Mouse (Mus musculus) liver, embryonic 14.5 days (tissue): ENCODE measurements at regions not wholly inside any gene's neighbourhood (a gene's known extent, or its start where the extent isn't known, plus 50 kb on each side); places are given as distances from the start of the nearest gene placed in this dataset.

Experiments used
- ATAC-seq: fragments of 200-750 bp; cut with Nextera tagmentation; 2 replicates; pipeline ENCODE4 v1.8.0; 2017; ENCODE audit warnings: moderate number of reproducible peaks, mild to moderate bottlenecking, moderate library complexity; ENCODE audit not compliant: insufficient read depth
- DNase-seq, 3 experiments: peaks; one replicate each; pipeline ENCODE4 v3.0.0-alpha.2; 2012 to 2013; ENCODE audit warnings: low read depth in 3 of 3, low spot score in 3 of 3
- H3K27ac ChIP-seq: fragments of 300-500 bp; sonication (generic); 2 replicates; pipeline ENCODE4 v1.5.1; 2014; ENCODE audit warnings: moderate library complexity, mild to moderate bottlenecking, control low read depth, inconsistent platforms
- H3K27me3 ChIP-seq: fragments of 300-500 bp; sonication (generic); 2 replicates; pipeline ENCODE4 v1.6.1; 2014; ENCODE audit warnings: mild to moderate bottlenecking, low read length, moderate library complexity; ENCODE audit not compliant: control insufficient read depth, insufficient read depth
- H3K36me3 ChIP-seq: fragments of 300-500 bp; sonication (generic); replicated peaks from 2 replicates; pipeline ENCODE4 v1.6.1; 2014; ENCODE audit warnings: low read depth; ENCODE audit not compliant: control insufficient read depth, insufficient read depth
- H3K4me1 ChIP-seq, 2 experiments: fragments of 200-500 bp in 1 of 2; fragments of 300-500 bp in 1 of 2; sonication (generic) in 1 of 2; replicated peaks; 2 replicates each; pipeline ENCODE4 v1.6.1; 2012 to 2014; ENCODE audit warnings: antibody characterized with exemption in 1 of 2, inconsistent platforms in 1 of 2, low read length in 1 of 2; ENCODE audit not compliant: control insufficient read depth in 2 of 2, insufficient read depth in 2 of 2
- H3K4me2 ChIP-seq: fragments of 300-500 bp; sonication (generic); 2 replicates; pipeline ENCODE4 v1.6.1; 2014; ENCODE audit warnings: low read depth, mild to moderate bottlenecking, control low read depth, moderate library complexity
- H3K4me3 ChIP-seq, 2 experiments: fragments of 200-500 bp in 1 of 2; fragments of 300-500 bp in 1 of 2; sonication (generic) in 1 of 2; 2 replicates each; pipeline ENCODE4 v1.5.1; 2012 to 2014; ENCODE audit warnings: low read depth in 2 of 2, low read length in 2 of 2, mild to moderate bottlenecking in 2 of 2, control low read depth in 1 of 2, inconsistent platforms in 1 of 2, moderate library complexity in 1 of 2; ENCODE audit not compliant: insufficient read depth in 1 of 2
- H3K9ac ChIP-seq: fragments of 300-500 bp; sonication (generic); replicated peaks from 2 replicates; pipeline ENCODE4 v1.6.1; 2014; ENCODE audit warnings: mild to moderate bottlenecking, control low read depth, moderate library complexity
- H3K9me3 ChIP-seq: fragments of 300-500 bp; sonication (generic); 2 replicates; pipeline ENCODE4 v1.6.1; 2016; ENCODE audit warnings: low read length, mixed read lengths; ENCODE audit not compliant: control insufficient read depth
- CTCF ChIP-seq: IDR thresholded peaks from 2 replicates; pipeline ENCODE4 v1.5.1; 2016; ENCODE audit warnings: antibody characterized with exemption, low read depth, control low read depth
- EP300 ChIP-seq: IDR thresholded peaks from 2 replicates; pipeline ENCODE4 v1.6.1; 2016; ENCODE audit warnings: antibody characterized with exemption, low read depth
- WGBS: fragments of 180-500 bp; shearing (Covaris S2); extraction: QIAGEN DNeasy Blood & Tissue Kit; methylation state at CpG from one replicate; pipeline ENCODE4 v1.1.7; 2014; ENCODE audit not compliant: insufficient replicate concordance; 5-methylcytosine and 5-hydroxymethylcytosine counted together

GRCm38 (mm10) chr3:125155319-125155718 is 248.6 kb upstream of the Ndst4 start:
- no peak overlapping the region for H3K9ac ChIP-seq
- H3K4me3 ChIP-seq = no peak overlapping the region
- H3K36me3 ChIP-seq = no peaks in the 10 kb centered on the region
- TF ChIP-seq EP300 = no peak
- TF ChIP-seq CTCF = no peak
- no peaks in the 10 kb centered on the region for H3K9me3 ChIP-seq
- H3K4me2 ChIP-seq = no peak overlapping the region
- H3K4me1 ChIP-seq = no peaks in the 10 kb centered on the region
- no peak for DNase-seq
- no peak for ATAC-seq
- WGBS = 20% methylated on average over 1 of the region's 1 CpGs
- no peaks in the 10 kb centered on the region for H3K27me3 ChIP-seq
- no peak overlapping the region for H3K27ac ChIP-seq

DNA sequence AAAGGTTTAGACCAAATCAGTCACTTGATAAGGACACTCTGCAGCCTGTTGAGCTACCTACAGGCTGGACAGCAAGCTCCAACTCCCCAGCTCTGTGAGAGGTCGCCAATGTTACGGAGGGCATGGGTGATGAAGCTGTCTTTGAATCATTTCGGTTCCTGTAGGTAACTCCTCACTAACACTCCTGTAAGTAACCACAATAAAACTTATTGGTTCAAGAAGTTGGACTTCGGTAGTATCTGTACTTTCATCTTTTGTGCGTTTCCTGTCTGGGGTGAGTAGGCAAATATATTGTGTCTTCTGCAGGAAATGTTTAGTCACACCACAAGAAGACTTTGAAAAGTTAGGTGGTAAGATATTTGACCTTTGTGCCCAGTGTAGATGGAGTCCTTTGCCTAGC is 244.1 kb upstream of the Ndst4 start:
- no peak overlapping the region for H3K9ac ChIP-seq
- DNase-seq (no peak), ATAC-seq (no peak)
- H3K4me1 ChIP-seq = no peaks in the 10 kb centered on the region
- no peaks in the 10 kb centered on the region for H3K9me3 ChIP-seq
- no peak overlapping the region for H3K4me2 ChIP-seq
- TF ChIP-seq EP300 = no peak
- no peak for TF ChIP-seq CTCF
- H3K4me3 ChIP-seq = no peak overlapping the region
- H3K36me3 ChIP-seq = no peaks in the 10 kb centered on the region
- H3K27me3 ChIP-seq = no peaks in the 10 kb centered on the region
- 26% methylated on average over 5 of the region's 5 CpGs for WGBS
- no peak overlapping the region for H3K27ac ChIP-seq

DNA sequence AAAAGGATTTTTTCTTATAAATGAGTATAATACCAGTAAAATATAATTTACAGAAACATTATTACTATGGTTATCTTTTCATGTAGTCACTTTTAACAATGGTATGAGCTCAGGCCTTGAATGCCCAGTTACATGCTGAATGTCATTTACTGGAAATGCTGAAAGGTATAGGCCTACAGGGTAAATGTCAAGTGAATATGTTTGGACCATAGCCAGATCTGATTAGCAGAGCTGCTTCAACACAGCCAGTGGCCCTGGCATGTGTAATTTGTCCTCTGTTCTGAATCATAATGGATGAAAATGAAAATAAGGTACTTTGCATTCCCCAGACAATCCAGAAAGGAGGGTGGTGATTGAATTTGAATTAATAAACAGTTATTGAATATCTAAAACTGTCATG is 213.3 kb upstream of the Ndst4 start:
- Histone ChIP-seq H3K4me3 (no peak overlapping the region), H3K27me3 (no peaks in the 10 kb centered on the region), H3K9ac (no peak overlapping the region), H3K36me3 (no peaks in the 10 kb centered on the region), H3K9me3 (no peaks in the 10 kb centered on the region), H3K4me1 (no peaks in the 10 kb centered on the region), H3K27ac (no peak overlapping the region), H3K4me2 (no peak overlapping the region)
- DNase-seq (no peak), ATAC-seq (no peak)
- no peak for TF ChIP-seq EP300
- no peak for TF ChIP-seq CTCF

DNA sequence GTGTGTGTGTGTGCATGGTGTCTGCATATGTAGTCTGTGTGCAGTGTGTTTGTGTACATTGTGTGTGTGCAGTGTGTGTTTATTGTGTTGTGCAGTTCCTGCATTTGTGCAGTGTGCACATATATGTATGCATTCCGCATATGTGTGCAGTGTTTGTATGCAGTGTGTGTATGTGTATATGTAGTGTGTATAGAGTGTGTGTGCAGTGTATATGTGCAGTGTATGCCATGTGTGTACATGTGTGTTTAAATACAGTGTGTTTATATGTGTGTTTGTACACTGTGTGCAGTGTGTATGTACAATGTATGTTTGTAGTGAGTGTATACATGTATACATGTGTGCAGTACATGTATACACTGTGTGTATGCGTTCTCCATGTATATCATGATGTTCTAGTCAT is 183.0 kb upstream of the Ndst4 start:
- H3K4me1 ChIP-seq = no peaks in the 10 kb centered on the region
- H3K36me3 ChIP-seq = no peaks in the 10 kb centered on the region
- no peak overlapping the region for H3K27ac ChIP-seq
- no peaks in the 10 kb centered on the region for H3K9me3 ChIP-seq
- no peak for DNase-seq
- no peak for ATAC-seq
- WGBS = 74% methylated on average over 2 of the region's 2 CpGs
- H3K4me2 ChIP-seq = no peak overlapping the region
- TF ChIP-seq EP300 = no peak
- TF ChIP-seq CTCF = no peak
- H3K27me3 ChIP-seq = no peaks in the 10 kb centered on the region
- no peak overlapping the region for H3K9ac ChIP-seq
- no peak overlapping the region for H3K4me3 ChIP-seq

DNA sequence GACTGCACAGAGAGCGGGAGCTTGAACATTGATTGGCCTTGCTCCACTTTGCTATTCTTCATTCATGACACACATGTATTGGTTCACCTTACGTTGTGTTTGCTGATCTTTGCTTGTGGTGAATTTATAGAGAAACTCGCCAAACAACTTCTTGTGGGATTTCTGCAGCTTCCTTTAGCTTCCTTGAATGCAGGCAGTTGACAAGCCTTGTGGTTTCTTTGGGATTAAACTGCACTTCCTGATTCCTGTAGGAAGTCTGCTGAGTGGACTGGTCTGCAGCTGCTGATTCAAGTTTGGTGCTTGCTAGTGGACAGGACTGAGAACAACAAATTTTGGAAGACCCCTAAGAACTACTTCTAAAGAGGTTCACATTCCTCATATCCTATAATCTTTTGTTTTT is 152.8 kb upstream of the Ndst4 start:
- no peak for ATAC-seq
- WGBS = 49% methylated on average over 3 of the region's 3 CpGs

DNA sequence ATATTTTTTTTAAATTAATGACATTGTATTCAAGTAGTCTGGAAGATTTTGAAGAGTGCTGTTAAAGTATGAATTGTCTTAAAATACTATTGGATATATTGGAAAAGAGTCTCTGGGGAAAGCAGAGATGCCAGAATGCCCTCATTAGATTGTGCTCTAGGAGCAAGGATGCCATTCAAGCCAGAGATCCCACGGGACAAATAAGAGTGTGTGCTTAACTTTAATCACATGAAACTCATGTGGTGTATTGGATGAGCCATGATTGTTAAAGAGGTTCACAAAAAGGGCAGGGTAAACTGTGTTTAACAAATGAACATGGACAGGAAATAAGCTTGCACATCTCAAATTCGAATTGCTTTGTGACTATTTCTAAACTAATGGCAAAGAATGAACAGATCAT is 143.0 kb upstream of the Ndst4 start:
- no peaks in the 10 kb centered on the region for H3K4me1 ChIP-seq
- H3K27ac ChIP-seq = no peak overlapping the region
- H3K4me3 ChIP-seq = no peak overlapping the region
- DNase-seq = no peak
- ATAC-seq = no peak
- TF ChIP-seq CTCF = no peak
- no peak for TF ChIP-seq EP300
- H3K36me3 ChIP-seq = no peaks in the 10 kb centered on the region
- no peaks in the 10 kb centered on the region for H3K9me3 ChIP-seq
- H3K27me3 ChIP-seq = no peaks in the 10 kb centered on the region
- H3K9ac ChIP-seq = no peak overlapping the region
- H3K4me2 ChIP-seq = no peak overlapping the region
- 56% methylated on average over 2 of the region's 2 CpGs for WGBS

More for the DNA sequence above, 152.8 kb upstream of the Ndst4 start:
- Histone ChIP-seq H3K9me3 (no peaks in the 10 kb centered on the region), H3K4me2 (no peak overlapping the region), H3K4me3 (no peak overlapping the region), H3K27ac (no peak overlapping the region), H3K9ac (no peak overlapping the region), H3K27me3 (no peaks in the 10 kb centered on the region), H3K36me3 (no peaks in the 10 kb centered on the region), H3K4me1 (no peaks in the 10 kb centered on the region)
- no peak for DNase-seq
- no peak for TF ChIP-seq CTCF
